Mouse (Mus musculus): ENCODE results near the gene Zfp987. TPM values are rescaled to one million over a fixed set of nuclear protein-coding genes. Genes with fewer than 3 reads are reported as not detected.

The Zfp987 gene
- polyA plus RNA-seq (2012; rRNA removed), result not detected in 2 replicates

GRCm38 (mm10) chr4:146096998-146097397 is at the start of gene Zfp987:
Gene Zfp987, plus strand, starts transcription at chr4:146097298.

DNA sequence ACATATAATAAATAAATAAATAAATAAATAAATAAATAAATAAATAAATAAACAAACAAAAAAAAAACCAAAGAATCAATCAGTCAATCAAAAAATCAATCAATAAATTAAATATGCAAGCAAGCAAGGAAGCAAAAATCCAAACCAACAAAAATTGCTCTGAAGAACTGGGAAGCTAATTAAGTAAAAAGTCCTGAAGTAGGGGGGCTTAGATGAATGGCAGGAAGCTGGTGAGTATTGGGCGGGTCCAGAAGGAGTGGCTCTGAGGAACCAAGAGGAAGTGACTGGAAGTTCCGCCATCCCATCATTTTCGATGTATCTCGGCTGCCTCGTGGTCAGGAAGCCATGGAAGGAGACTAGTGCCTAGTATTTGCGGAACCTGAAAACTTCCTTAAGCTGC is 59.4 kb downstream of the Zfp987 start, which contains the start of gene Zfp600:
TSS of gene Zfp600 (plus strand) at position 301 of the 400 bp plus-strand sequence.

Other genes starting within 250 kb of the Zfp987 start
- not detected in 2 replicates for gene Zfp986, start 228.5 kb upstream of the Zfp987 start, polyA plus RNA-seq (2012; rRNA removed)
- not detected in 2 replicates for gene Zfp600, start 59.5 kb downstream of the Zfp987 start, polyA plus RNA-seq (2012; rRNA removed)

Data from ovary, adult 2 months (tissue).